8 mouse cellular contexts compared by ENCODE assay signal in the genomic region with DNA sequence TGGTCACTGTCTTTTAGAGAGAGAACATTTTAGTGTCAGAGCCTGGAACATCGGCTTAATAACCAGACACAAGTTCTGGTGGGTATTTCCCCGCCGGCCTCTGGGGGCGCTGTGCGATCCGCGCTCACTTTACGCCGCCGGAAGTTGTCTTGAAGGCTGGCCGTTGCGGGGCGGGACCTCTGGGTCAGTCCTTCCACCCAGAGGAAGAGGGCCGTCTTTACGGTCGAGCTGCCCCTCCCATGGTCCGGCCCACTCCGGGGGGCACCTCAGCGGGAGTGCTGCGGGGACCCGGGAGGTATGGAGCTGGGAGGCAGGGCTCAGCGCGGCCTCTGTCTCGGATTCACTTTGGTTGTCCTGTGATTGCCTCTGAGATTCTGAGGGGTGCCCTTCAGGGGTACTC. TPM values are rescaled to one million over a fixed set of nuclear protein-coding genes. Genes with fewer than 3 reads are reported as not detected.
A peak's percentile ranks its signal among the peaks of the same experiment; 100 is the strongest.
DNase-seq lines count a peak whose midpoint lies in the region; ATAC-seq and TF ChIP-seq lines count a peak whose summit lies in the region.

No protein-coding gene starts in this region.

- H3K27ac ChIP-seq in embryonic facial prominence, embryonic 13.5 days = peak overlapping the region; percentile 91
- peak overlapping the region; percentile 95 for H3K27ac ChIP-seq in heart, adult 2 months
- peak overlapping the region; percentile 76 for H3K27ac ChIP-seq in limb, embryonic 14.5 days (replicated peaks; ENCODE audit: low read depth, low read length)
- peak overlapping the region; percentile 87 for H3K27ac ChIP-seq in midbrain, postnatal 0 days (ENCODE audit: low read depth, low read length)

- TF ChIP-seq CTCF in heart, adult 2 months (IDR thresholded peaks at IDR 0.05) = peak; percentile 99; the same call in 1 of the 2 replicates
- peak; percentile 98 for TF ChIP-seq CTCF in midbrain, postnatal 0 days (IDR thresholded peaks at IDR 0.05)

- DNase-seq in 3134 (ENCODE audit: extremely low read depth, insufficient read length, low spot score) = peak; percentile 97
- DNase-seq in adrenal gland, postnatal 36 days = peak; percentile 97
- peak; percentile 96 to 97 for DNase-seq in heart, adult 2 months
- peak; percentile 97 for DNase-seq in kidney, adult 9 months
- peak; percentile 93 for DNase-seq in limb, embryonic 14.5 days (ENCODE audit: low spot score)
- peak; percentile 96 for DNase-seq in midbrain, postnatal 0 days (ENCODE audit: low spot score)
- DNase-seq in spleen, postnatal 14 days (ENCODE audit: low spot score in 2 of 2) = peak; percentile 90 to 94

- peak overlapping the region; percentile 65 for H3K4me2 ChIP-seq in embryonic facial prominence, embryonic 13.5 days
- H3K4me2 ChIP-seq in limb, embryonic 14.5 days (replicated peaks; ENCODE audit: low read depth, low read length, severe bottlenecking) = peak overlapping the region; percentile 52
- H3K4me2 ChIP-seq in midbrain, postnatal 0 days (ENCODE audit: low read depth, low read length, poor library complexity, severe bottlenecking) = peak overlapping the region; percentile 62

- under 1% methylated on average over 24 of the region's 24 CpGs for WGBS in embryonic facial prominence, embryonic 13.5 days
- under 1% methylated on average over 24 of the region's 24 CpGs for WGBS in heart, adult 2 months
- under 1% methylated on average over 24 of the region's 24 CpGs for WGBS in limb, embryonic 14.5 days
- WGBS in midbrain, postnatal 0 days = 0% methylated on average over 24 of the region's 24 CpGs

- no peaks in the 10 kb centered on the region for H3K27me3 ChIP-seq in embryonic facial prominence, embryonic 13.5 days
- H3K27me3 ChIP-seq in heart, adult 2 months (ENCODE audit: control insufficient read depth, insufficient read depth, low read length) = no peaks in the 10 kb centered on the region
- no peaks in the 10 kb centered on the region for H3K27me3 ChIP-seq in limb, embryonic 14.5 days (ENCODE audit: control insufficient read depth, insufficient read depth, low read length)
- H3K27me3 ChIP-seq in midbrain, postnatal 0 days (ENCODE audit: insufficient read depth, low read length) = no peaks in the 10 kb centered on the region

- H3K9ac ChIP-seq in embryonic facial prominence, embryonic 13.5 days = peak overlapping the region; percentile 88
- peak overlapping the region; percentile 89 for H3K9ac ChIP-seq in heart, adult 2 months (ENCODE audit: low read depth, low read length)
- peak overlapping the region; percentile 86 for H3K9ac ChIP-seq in limb, embryonic 14.5 days (ENCODE audit: low read depth, low read length, severe bottlenecking)
- peak overlapping the region; percentile 85 for H3K9ac ChIP-seq in midbrain, postnatal 0 days (replicated peaks; ENCODE audit: low read length, poor library complexity, severe bottlenecking)

- peaks cover 2% of the 10 kb centered on the region; the same call in 1 of the 2 replicates for H3K79me2 ChIP-seq in heart, adult 2 months (replicated peaks; ENCODE audit: control insufficient read depth, insufficient read depth, low read length)

- peaks cover 38% of the 10 kb centered on the region for H3K36me3 ChIP-seq in embryonic facial prominence, embryonic 13.5 days
- peaks cover 1% of the 10 kb centered on the region; the same call in 1 of the 2 replicates for H3K36me3 ChIP-seq in heart, adult 2 months (ENCODE audit: control insufficient read depth, insufficient read depth, low read length)
- peaks cover 26% of the 10 kb centered on the region for H3K36me3 ChIP-seq in limb, embryonic 14.5 days (ENCODE audit: control insufficient read depth, insufficient read depth, low read length)
- peaks cover 13% of the 10 kb centered on the region for H3K36me3 ChIP-seq in midbrain, postnatal 0 days (ENCODE audit: insufficient read depth, low read length)

- TF ChIP-seq EP300 in heart, adult 2 months (IDR thresholded peaks at IDR 0.05; ENCODE audit: insufficient read depth, low read depth, low read length) = 0 out of 2 replicates have a peak, but pooled peaks have one; percentile 32

- ATAC-seq in embryonic facial prominence, embryonic 13.5 days (ENCODE audit: insufficient number of reproducible peaks, insufficient read depth, low FRiP score, low TSS enrichment, low read depth) = peak; percentile 66
- ATAC-seq in limb, embryonic 14.5 days (ENCODE audit: low FRiP score, low read depth) = peak; percentile 82
- peak; percentile 56 for ATAC-seq in midbrain, postnatal 0 days (ENCODE audit: low FRiP score)

- TF ChIP-seq POLR2A in heart, adult 2 months (IDR thresholded peaks at IDR 0.05; ENCODE audit: insufficient read depth, low read depth, low read length) = peak; percentile 78
- TF ChIP-seq POLR2A in limb, embryonic 14.5 days (IDR thresholded peaks at IDR 0.05; ENCODE audit: borderline replicate concordance, extremely low read depth, insufficient read depth, insufficient read length) = peak; percentile 95; the same call in 1 of the 2 replicates

- H3K4me1 ChIP-seq in embryonic facial prominence, embryonic 13.5 days = peaks cover 29% of the 10 kb centered on the region
- H3K4me1 ChIP-seq in heart, adult 2 months (ENCODE audit: control insufficient read depth, insufficient read depth, low read length) = peaks cover 10% of the 10 kb centered on the region
- peaks cover 21% of the 10 kb centered on the region for H3K4me1 ChIP-seq in limb, embryonic 14.5 days (ENCODE audit: control insufficient read depth, insufficient read depth, low read length)
- peaks cover 4% of the 10 kb centered on the region for H3K4me1 ChIP-seq in midbrain, postnatal 0 days (ENCODE audit: insufficient read depth, low read length)

- no peaks in the 10 kb centered on the region for H3K9me3 ChIP-seq in embryonic facial prominence, embryonic 13.5 days
- H3K9me3 ChIP-seq in limb, embryonic 14.5 days (ENCODE audit: control insufficient read depth, low read length) = no peaks in the 10 kb centered on the region
- no peaks in the 10 kb centered on the region for H3K9me3 ChIP-seq in midbrain, postnatal 0 days (ENCODE audit: low read length)

- peak overlapping the region; percentile 68 for H3K4me3 ChIP-seq in embryonic facial prominence, embryonic 13.5 days
- H3K4me3 ChIP-seq in heart, adult 2 months = peak overlapping the region; percentile 60
- H3K4me3 ChIP-seq in limb, embryonic 14.5 days (replicated peaks; ENCODE audit: low read length) = peak overlapping the region; percentile 73
- H3K4me3 ChIP-seq in midbrain, postnatal 0 days (ENCODE audit: low read depth, low read length) = peak overlapping the region; percentile 76

- intact Hi-C loops in heart, adult 2 months (cut with DNase I) = loop anchor here (5.0 kb wide), 2 partner anchors 95 to 140 kb away; partner anchors contain the start of genes Acly and Hcrt

RNA-seq across cellular contexts. Expression of gene Dnajc7, which starts 2.7 kb away (rescaled TPM):
- 100 to 1,000 TPM; 207 to 222 TPM for total RNA-seq in adrenal gland, postnatal 36 days (2021)
- 277 and 293 TPM in 2 replicates for polyA plus RNA-seq in embryonic facial prominence, embryonic 13.5 days (2015; fragmentation: Nextera tagmentation; extraction: Ambion mirVana)
- 100 to 1,000 TPM; 107 to 121 TPM for total RNA-seq in heart, adult 2 months (2021)
- 46.1 and 77.8 TPM in 2 replicates for polyA plus RNA-seq in heart, adult 2 months (2012; rRNA removed)
- polyA plus RNA-seq in limb, embryonic 14.5 days (2012; rRNA removed) = 179 and 225 TPM in 2 replicates
- polyA plus RNA-seq in limb, embryonic 14.5 days (2014; fragmentation: Nextera tagmentation; extraction: Ambion mirVana) = 73.3 and 74.1 TPM in 2 replicates
- total RNA-seq in midbrain, postnatal 0 days (2014; rRNA removed) = 67.1 and 75.9 TPM in 2 replicates
- 228 and 234 TPM in 2 replicates for polyA plus RNA-seq in midbrain, postnatal 0 days (2015; fragmentation: Nextera tagmentation; extraction: Ambion mirVana)

RNA-seq across cellular contexts. Expression of gene Nkiras2, which starts 3.7 kb away (rescaled TPM):
- 10 to 100 TPM; 32.9 to 43.6 TPM for total RNA-seq in adrenal gland, postnatal 36 days (2021)
- 78.9 and 79.0 TPM in 2 replicates for polyA plus RNA-seq in embryonic facial prominence, embryonic 13.5 days (2015; fragmentation: Nextera tagmentation; extraction: Ambion mirVana)
- 10 to 100 TPM; 49.5 to 50.3 TPM for total RNA-seq in heart, adult 2 months (2021)
- polyA plus RNA-seq in heart, adult 2 months (2012; rRNA removed) = 91.2 and 107 TPM in 2 replicates
- polyA plus RNA-seq in limb, embryonic 14.5 days (2012; rRNA removed) = 68.7 and 90.5 TPM in 2 replicates
- 76.4 and 82.9 TPM in 2 replicates for polyA plus RNA-seq in limb, embryonic 14.5 days (2014; fragmentation: Nextera tagmentation; extraction: Ambion mirVana)
- 106 and 125 TPM in 2 replicates for total RNA-seq in midbrain, postnatal 0 days (2014; rRNA removed)
- polyA plus RNA-seq in midbrain, postnatal 0 days (2015; fragmentation: Nextera tagmentation; extraction: Ambion mirVana) = 80.9 and 89.3 TPM in 2 replicates

RNA-seq across cellular contexts. Expression of gene Cnp, which starts 48.0 kb away (rescaled TPM):
- total RNA-seq in adrenal gland, postnatal 36 days (2021) = 10 to 100 TPM; 46.5 to 60.7 TPM
- polyA plus RNA-seq in embryonic facial prominence, embryonic 13.5 days (2015; fragmentation: Nextera tagmentation; extraction: Ambion mirVana) = 28.0 and 31.4 TPM in 2 replicates
- total RNA-seq in heart, adult 2 months (2021) = 1 to 10 TPM; 5.6 to 7.6 TPM
- polyA plus RNA-seq in heart, adult 2 months (2012; rRNA removed) = 9.5 and 11.4 TPM in 2 replicates
- 15.9 and 17.0 TPM in 2 replicates for polyA plus RNA-seq in limb, embryonic 14.5 days (2012; rRNA removed)
- 21.3 and 26.0 TPM in 2 replicates for polyA plus RNA-seq in limb, embryonic 14.5 days (2014; fragmentation: Nextera tagmentation; extraction: Ambion mirVana)
- 54.7 and 68.8 TPM in 2 replicates for total RNA-seq in midbrain, postnatal 0 days (2014; rRNA removed)
- polyA plus RNA-seq in midbrain, postnatal 0 days (2015; fragmentation: Nextera tagmentation; extraction: Ambion mirVana) = 65.3 and 76.0 TPM in 2 replicates

Comparison
In these comparisons a context has a peak if more than half of its experiments do, and no peak if none do; other contexts are left out.
1. Peak in every context shown above with its lines: DNase-seq, ATAC-seq, H3K4me3 ChIP-seq and H3K27ac ChIP-seq.